Mouse (Mus musculus) B cell, adult 2 months (primary cell): ENCODE measurements around the gene Suz12.
A peak's percentile ranks its signal among the peaks of the same experiment; 100 is the strongest.

Source experiments
- DNase-seq, 2 experiments: peaks; one replicate each; pipeline ENCODE4 v3.0.0; 2022

Suz12 gene

GRCm38 (mm10) chr11:80077784-80078545 is 85.1 kb downstream of the Suz12 start:
- no peak for DNase-seq

- no peak for DNase-seq
Measured at GRCm38 (mm10) chr11:80078831-80079230, 85.9 kb downstream of the Suz12 start.

DNA sequence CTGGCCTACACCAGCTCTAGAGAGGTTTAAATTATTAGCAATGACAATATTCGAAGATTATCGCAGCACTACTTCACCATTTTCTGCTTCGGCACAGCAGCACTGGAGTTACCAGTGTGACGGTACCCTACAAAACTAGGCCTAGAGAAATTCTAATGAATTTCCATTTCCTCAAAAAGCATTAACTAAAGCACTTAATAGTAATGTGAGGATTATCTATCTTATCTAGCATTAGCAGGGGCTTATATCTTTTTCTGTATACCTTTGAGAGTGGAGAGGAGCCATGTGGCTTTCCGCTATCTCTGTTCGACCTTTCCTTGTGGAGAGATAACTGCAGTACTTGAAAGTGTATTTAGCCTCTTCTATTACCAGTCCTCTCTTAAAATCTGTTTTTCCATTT is 86.8 kb downstream of the Suz12 start:
- no peak for DNase-seq

GRCm38 (mm10) chr11:80080381-80080825 is 87.5 kb downstream of the Suz12 start:
- DNase-seq: no peak

GRCm38 (mm10) chr11:80080826-80081728 is 88.2 kb downstream of the Suz12 start, which contains the start of gene Crlf3:
Gene Crlf3 (minus strand): TSS chr11:80080991.
- peak; percentile 97 for DNase-seq

DNA sequence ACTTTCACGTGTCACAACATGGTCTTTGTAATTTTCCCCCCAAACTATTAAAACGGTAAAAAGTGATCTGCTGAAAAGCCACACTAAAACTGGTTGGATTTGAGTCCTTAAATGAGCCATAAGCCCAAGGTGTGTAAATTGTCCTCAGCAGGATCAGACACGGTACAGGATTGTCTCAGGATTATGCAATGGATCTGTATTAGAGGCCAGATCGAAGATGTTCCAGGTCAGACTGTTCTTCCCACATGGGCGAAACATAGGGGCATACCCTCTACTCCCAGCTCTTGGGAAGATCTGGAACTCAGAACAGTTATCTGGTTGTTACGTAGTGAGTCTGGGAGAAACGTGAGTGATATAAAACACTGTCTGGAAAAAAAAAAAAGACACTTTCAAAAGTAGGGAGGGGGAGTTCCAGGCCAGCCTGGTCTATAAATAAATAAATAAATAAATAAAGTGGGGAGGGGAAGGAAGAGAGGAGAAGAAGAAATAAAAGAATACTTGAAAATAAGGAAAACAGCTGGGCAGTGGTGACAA is 88.9 kb downstream of the Suz12 start:
- DNase-seq: no peak
